ENCODE assay signal across 19 mouse cellular contexts in the genomic region with DNA sequence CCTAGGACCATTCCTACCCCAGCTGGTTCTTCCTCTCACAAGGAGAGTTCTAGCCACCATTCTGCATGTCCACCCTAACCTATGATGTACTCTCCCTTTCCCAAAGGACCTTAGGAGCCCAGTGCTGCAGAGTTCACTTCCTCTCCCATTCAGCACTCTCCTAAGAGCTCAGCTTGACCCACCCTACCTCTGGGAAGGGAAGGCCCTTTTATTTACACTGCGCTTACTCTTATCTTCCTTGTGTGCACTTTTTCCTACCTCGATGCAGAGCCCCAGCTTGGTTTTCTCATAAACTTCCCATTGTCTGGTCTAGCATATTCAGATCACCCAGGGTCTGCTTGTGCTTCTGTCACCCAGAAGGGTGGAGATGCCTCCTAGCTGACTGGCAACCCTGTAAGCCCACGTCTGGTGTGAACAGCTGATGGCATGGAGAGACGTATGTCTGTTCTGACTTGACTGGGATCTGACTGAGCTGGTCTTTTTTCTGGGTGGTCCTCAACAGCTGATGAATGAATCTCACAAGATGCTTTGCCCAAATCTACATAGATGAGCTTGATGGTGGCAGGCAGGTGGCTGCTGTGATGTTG. TPM values are rescaled to one million over a fixed set of nuclear protein-coding genes. Genes with fewer than 3 reads are reported as not detected.
DNase-seq lines count a peak whose midpoint lies in the region; ATAC-seq and TF ChIP-seq lines count a peak whose summit lies in the region.
"Had no signal": no experiment of that assay in that cellular context is flagged by ENCODE, and none has a peak within 500 bp of the region (broad histone marks: within the 10 kb centered on the region; RNA-seq: fewer than 3 reads in every experiment).

No protein-coding gene starts in this region.

- intact Hi-C loops in heart, adult 2 months (cut with DNase I): no loop called here

- ATAC-seq in heart, embryonic 13.5 days (ENCODE audit: extremely low read depth, insufficient number of reproducible peaks, low FRiP score, low TSS enrichment): no peak
- peak; percentile 52 for ATAC-seq in liver, embryonic 13.5 days (ENCODE audit: low read depth)
- ATAC-seq in kidney, embryonic 15.5 days (replicated peaks; ENCODE audit: low FRiP score): no peak
- ATAC-seq: activated CD4-positive, CD25-positive, alpha-beta regulatory T cell, adult 4 months; midbrain, embryonic 16.5 days; Patski had no signal

- H3K79me2 ChIP-seq in heart, adult 2 months (replicated peaks; ENCODE audit: control insufficient read depth, insufficient read depth, low read length): no peaks in the 10 kb centered on the region

- H3K27me3 ChIP-seq in heart, embryonic 13.5 days (replicated peaks): no peaks in the 10 kb centered on the region
- no peaks in the 10 kb centered on the region for H3K27me3 ChIP-seq in heart, adult 2 months (ENCODE audit: control insufficient read depth, insufficient read depth, low read length)
- H3K27me3 ChIP-seq in liver, embryonic 13.5 days: no peaks in the 10 kb centered on the region
- H3K27me3 ChIP-seq in kidney, embryonic 15.5 days: no peaks in the 10 kb centered on the region
- H3K27me3 ChIP-seq: embryonic facial prominence, embryonic 13.5 days; hindbrain, embryonic 15.5 days; Patski had no signal

- H3K4me1 ChIP-seq in heart, embryonic 13.5 days: peaks cover 23% of the 10 kb centered on the region
- peaks cover 14% of the 10 kb centered on the region for H3K4me1 ChIP-seq in heart, adult 2 months (ENCODE audit: control insufficient read depth, insufficient read depth, low read length)
- peaks cover 14% of the 10 kb centered on the region for H3K4me1 ChIP-seq in brown adipose tissue, adult 24 weeks (ENCODE audit: control insufficient read depth, insufficient read depth, insufficient read length, low read length)
- H3K4me1 ChIP-seq in liver, embryonic 13.5 days (replicated peaks): peaks cover 74% of the 10 kb centered on the region
- H3K4me1 ChIP-seq in kidney, embryonic 15.5 days: 0 out of 2 replicates have a peak, but pooled peaks cover 3% of the 10 kb centered on the region
- H3K4me1 ChIP-seq: embryonic facial prominence, embryonic 13.5 days; forebrain, embryonic 10.5 days; hindbrain, embryonic 15.5 days had no signal

- H3K4me2 ChIP-seq in heart, embryonic 13.5 days: no peak overlapping the region
- H3K4me2 ChIP-seq in liver, embryonic 13.5 days: peak overlapping the region; percentile 25
- H3K4me2 ChIP-seq in kidney, embryonic 15.5 days: no peak overlapping the region
- H3K4me2 ChIP-seq: embryonic facial prominence, embryonic 13.5 days; hindbrain, embryonic 15.5 days; lung, embryonic 14.5 days had no signal

- H3K27ac ChIP-seq in heart, embryonic 13.5 days (replicated peaks): 0 out of 2 replicates have a peak overlapping the region, but pooled peaks have one; percentile 17
- no peak overlapping the region for H3K27ac ChIP-seq in heart, adult 2 months
- peak overlapping the region; percentile 12; the same call in 1 of the 2 replicates for H3K27ac ChIP-seq in brown adipose tissue, adult 24 weeks (replicated peaks; ENCODE audit: low read depth, low read length)
- H3K27ac ChIP-seq in liver, embryonic 13.5 days: peak overlapping the region; percentile 87
- no peak overlapping the region for H3K27ac ChIP-seq in kidney, embryonic 15.5 days
- H3K27ac ChIP-seq: embryonic facial prominence, embryonic 13.5 days; forebrain, embryonic 10.5 days; hindbrain, embryonic 15.5 days had no signal

- 57% methylated on average over 4 of the region's 4 CpGs for WGBS in heart, embryonic 13.5 days
- 58% methylated on average over 4 of the region's 4 CpGs for WGBS in heart, adult 2 months
- WGBS in liver, embryonic 13.5 days (ENCODE audit: insufficient replicate concordance): 33% methylated on average over 4 of the region's 4 CpGs
- WGBS in kidney, embryonic 15.5 days: 76% methylated on average over 4 of the region's 4 CpGs

- DNase-seq in heart, adult 2 months: no peak
- DNase-seq in A20 (ENCODE audit: low read depth, low spot score): peak; percentile 46
- DNase-seq in liver, embryonic 13.5 days: no peak
- DNase-seq in adrenal gland, postnatal 10 days: no peak
- no peak for DNase-seq in kidney, postnatal 10 days
- DNase-seq: adrenal gland, postnatal 36 days; cerebellum, adult 9-11 months; heart, adult 18-20 months; lung, embryonic 14.5 days; thymus, postnatal 36 days had no signal

- H3K4me3 ChIP-seq in heart, embryonic 13.5 days: no peak overlapping the region
- no peak overlapping the region for H3K4me3 ChIP-seq in heart, adult 2 months
- H3K4me3 ChIP-seq in brown adipose tissue, adult 24 weeks (ENCODE audit: insufficient read depth, low read depth, low read length): no peak overlapping the region
- no peak overlapping the region for H3K4me3 ChIP-seq in liver, embryonic 13.5 days (replicated peaks)
- no peak overlapping the region for H3K4me3 ChIP-seq in kidney, embryonic 15.5 days (replicated peaks)
- H3K4me3 ChIP-seq: embryonic facial prominence, embryonic 13.5 days; forebrain, embryonic 10.5 days; hindbrain, embryonic 15.5 days had no signal

- H3K9me3 ChIP-seq in heart, embryonic 13.5 days: no peaks in the 10 kb centered on the region
- H3K9me3 ChIP-seq in liver, embryonic 13.5 days (replicated peaks): no peaks in the 10 kb centered on the region
- no peaks in the 10 kb centered on the region for H3K9me3 ChIP-seq in kidney, embryonic 15.5 days (replicated peaks)
- H3K9me3 ChIP-seq: embryonic facial prominence, embryonic 13.5 days; forebrain, embryonic 10.5 days; hindbrain, embryonic 15.5 days had no signal

- no peak for TF ChIP-seq POLR2A in heart, adult 2 months (IDR thresholded peaks at IDR 0.05; ENCODE audit: insufficient read depth, low read depth, low read length)

- no peak overlapping the region for H3K9ac ChIP-seq in heart, embryonic 13.5 days
- H3K9ac ChIP-seq in heart, adult 2 months (ENCODE audit: low read depth, low read length): no peak overlapping the region
- peak overlapping the region; percentile 67 for H3K9ac ChIP-seq in liver, embryonic 13.5 days
- H3K9ac ChIP-seq in kidney, embryonic 15.5 days: no peak overlapping the region
- H3K9ac ChIP-seq: embryonic facial prominence, embryonic 13.5 days; hindbrain, embryonic 15.5 days; lung, embryonic 14.5 days had no signal

- no peak for TF ChIP-seq CTCF in heart, adult 2 months (IDR thresholded peaks at IDR 0.05)

- H3K36me3 ChIP-seq in heart, embryonic 13.5 days: no peaks in the 10 kb centered on the region
- H3K36me3 ChIP-seq in heart, adult 2 months (ENCODE audit: control insufficient read depth, insufficient read depth, low read length): peaks cover 2% of the 10 kb centered on the region; the same call in 1 of the 2 replicates
- no peaks in the 10 kb centered on the region for H3K36me3 ChIP-seq in liver, embryonic 13.5 days
- H3K36me3 ChIP-seq in kidney, embryonic 15.5 days: no peaks in the 10 kb centered on the region
- H3K36me3 ChIP-seq: embryonic facial prominence, embryonic 13.5 days; forebrain, embryonic 10.5 days; hindbrain, embryonic 15.5 days had no signal

- TF ChIP-seq EP300 in heart, adult 2 months (IDR thresholded peaks at IDR 0.05; ENCODE audit: insufficient read depth, low read depth, low read length): no peak

RNA-seq across cellular contexts. Expression of gene Inpp5d, which starts 29.2 kb away (rescaled TPM):
- polyA plus RNA-seq in heart, embryonic 13.5 days (2015; fragmentation: Nextera tagmentation; extraction: Ambion mirVana): 6.0 and 6.2 TPM in 2 replicates
- 10 to 100 TPM; 13.2 to 13.8 TPM for total RNA-seq in heart, adult 2 months (2021)
- polyA plus RNA-seq in heart, adult 2 months (2012; rRNA removed): 8.4 and 13.5 TPM in 2 replicates
- 2.6 and 5.2 TPM in 2 replicates for polyA plus RNA-seq in brown adipose tissue, adult 24 weeks (2012; ENCODE audit: insufficient read depth, insufficient read length, missing spikeins)
- 11.0 and 13.9 TPM in 2 replicates for polyA plus RNA-seq in liver, embryonic 13.5 days (2015; fragmentation: Nextera tagmentation; extraction: Ambion mirVana)
- 8.8 and 10.2 TPM in 2 replicates for polyA plus RNA-seq in kidney, embryonic 15.5 days (2015; fragmentation: Nextera tagmentation; extraction: Ambion mirVana)
- total RNA-seq in adrenal gland, postnatal 10 days (2021): 10 to 100 TPM; 15.8 to 18.8 TPM

Comparison
In these comparisons a context has a peak if more than half of its experiments do, and no peak if none do; other contexts are left out.
1. H3K27ac ChIP-seq: peak in heart, embryonic 13.5 days (single experiment), brown adipose tissue, adult 24 weeks (single experiment) and liver, embryonic 13.5 days (single experiment); none in heart, adult 2 months (single experiment) and kidney, embryonic 15.5 days (single experiment).